Mouse (Mus musculus): ENCODE measurements around the gene Sox14. TPM values are rescaled to one million over a fixed set of nuclear protein-coding genes. Genes with fewer than 3 reads are reported as not detected.

The Sox14 gene
- not detected for total RNA-seq (2022)

DNA sequence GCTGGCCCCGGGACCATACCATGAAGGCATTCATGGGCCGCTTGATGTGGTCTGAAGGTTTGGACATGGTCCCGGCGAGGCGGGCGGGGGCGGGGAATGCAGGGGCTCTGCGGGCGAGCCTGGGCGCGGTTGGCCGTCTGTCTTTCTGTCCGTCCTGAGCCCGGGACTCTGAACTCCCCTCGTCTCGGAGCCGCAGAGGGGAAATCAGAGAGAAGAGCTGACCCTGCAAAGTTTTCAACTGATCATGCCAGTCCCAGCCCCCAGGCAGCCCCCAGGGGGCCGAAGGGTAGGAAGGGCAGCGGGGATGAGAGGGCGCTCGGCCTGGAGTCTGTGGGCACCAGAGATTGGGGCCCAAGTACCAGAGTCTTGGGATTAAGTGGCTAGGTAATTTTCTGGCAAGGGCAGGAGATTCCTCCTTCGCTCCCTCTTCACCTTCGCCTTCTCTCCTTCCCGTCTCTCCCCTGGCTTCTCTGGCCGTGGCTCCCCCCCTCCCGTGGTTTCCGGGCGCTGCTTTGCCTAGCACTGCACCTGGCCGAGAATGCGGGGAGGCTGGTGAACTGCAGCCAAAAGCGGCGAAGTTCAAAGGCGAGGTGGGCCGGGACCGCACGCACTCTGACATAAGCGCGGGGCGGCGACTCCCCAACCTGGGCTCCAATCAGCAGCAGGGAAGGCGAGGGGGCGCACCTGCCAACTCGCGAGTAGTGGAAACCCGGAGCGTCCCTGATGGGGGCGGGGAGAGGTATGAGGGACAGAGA is at the start of gene Sox14:
Sox14 (minus strand) TSS at position 553 of the 755 bp plus-strand sequence.
- no peak for DNase-seq

DNA sequence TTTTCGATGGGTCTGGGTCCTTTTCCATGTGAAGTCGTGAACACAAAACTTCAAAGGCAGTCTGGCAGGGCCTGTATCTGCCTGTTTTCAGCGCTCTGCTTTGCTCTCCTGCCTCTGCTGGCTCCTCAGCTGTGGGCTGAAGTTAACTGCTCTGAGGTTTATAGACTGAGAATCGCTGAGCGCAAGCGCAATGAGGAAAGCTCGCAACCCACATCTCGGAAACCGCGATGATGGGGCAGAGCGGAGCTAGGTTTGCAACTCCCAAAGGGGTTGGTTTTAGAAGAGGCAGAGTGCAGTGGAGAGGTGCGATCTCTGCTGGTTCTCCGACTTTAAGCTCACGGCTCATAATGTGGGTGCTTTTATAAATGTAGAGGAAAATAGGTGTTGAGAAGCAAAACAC is 3.3 kb upstream of the Sox14 start:
- no peak for DNase-seq

DNA sequence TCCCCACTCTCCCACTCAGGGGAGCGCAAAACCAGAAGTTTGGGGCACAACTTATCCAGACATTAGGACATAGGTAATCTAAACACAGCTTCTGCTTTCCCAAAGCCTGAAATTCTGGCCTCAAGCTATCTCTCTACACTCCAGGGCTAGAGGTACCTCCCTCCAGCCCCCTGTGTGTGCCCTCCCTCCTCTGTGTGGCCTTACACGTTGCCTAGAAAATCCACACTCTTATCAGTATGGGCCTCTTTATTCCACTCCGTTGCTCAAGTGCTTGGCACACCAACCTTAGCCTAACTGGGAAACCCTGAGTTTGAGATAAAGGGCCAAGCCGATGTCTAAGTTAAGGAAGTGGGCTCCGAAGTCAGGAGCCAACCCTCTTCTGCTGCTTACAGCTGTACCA is 2.6 kb upstream of the Sox14 start:
- DNase-seq, result no peak

DNA sequence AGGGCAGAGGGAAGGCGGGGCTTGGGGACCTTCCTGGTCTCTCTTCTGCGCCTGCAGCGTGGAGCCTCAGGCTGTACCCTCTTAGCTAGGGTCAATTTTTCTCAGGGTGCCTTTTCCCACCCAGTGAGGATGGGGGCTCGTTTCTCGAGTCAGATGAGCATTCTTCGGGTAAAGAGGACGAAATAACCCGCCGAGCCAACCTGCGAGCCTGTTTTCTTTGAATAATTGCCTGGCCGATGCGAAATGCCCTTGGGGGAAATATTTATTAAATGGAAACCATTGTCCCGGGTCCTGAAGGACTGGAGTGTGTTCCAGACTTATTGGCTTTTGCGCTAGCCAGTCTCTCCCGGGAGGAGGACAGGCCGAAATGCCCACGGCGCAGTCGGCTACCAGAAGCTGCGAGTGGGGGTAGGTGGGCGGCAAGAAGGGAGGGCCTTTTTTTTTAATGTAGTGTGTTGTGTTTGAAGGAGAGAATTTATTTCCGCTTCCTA is 1.1 kb upstream of the Sox14 start:
- DNase-seq, result no peak

DNA sequence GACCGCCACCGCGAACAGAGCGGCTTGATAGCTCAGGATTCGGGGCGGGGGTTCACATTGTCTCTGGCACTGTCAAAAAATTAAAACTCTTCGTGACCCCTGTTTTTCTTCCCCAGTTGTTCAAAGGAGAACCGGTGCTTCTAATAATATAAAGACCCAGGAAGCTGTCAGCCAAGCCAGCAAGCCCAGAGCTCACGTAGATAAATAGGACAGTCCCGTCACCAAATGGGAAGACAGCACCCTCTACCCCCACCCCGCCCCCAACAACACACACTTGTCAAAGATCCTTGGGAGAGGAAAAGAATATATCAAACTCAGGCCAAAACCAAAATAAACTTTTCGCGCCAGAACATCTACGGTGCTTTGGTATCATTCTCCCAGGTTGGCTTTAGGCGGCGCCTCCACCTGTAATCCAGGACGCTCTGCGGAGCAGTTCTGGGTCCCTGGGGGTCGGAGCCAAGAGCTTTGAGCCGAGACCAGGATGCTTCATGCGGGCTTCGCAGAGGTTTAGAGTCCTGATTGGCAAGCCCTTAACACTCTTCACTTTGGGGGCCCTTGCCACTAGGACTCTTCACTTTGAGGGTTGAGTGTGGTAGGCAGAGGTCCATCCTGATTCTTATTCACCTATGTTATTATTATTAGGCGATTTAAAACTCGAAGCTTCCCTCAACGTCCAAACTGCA is 544 bp upstream of the Sox14 start:
- no peak for DNase-seq

DNA sequence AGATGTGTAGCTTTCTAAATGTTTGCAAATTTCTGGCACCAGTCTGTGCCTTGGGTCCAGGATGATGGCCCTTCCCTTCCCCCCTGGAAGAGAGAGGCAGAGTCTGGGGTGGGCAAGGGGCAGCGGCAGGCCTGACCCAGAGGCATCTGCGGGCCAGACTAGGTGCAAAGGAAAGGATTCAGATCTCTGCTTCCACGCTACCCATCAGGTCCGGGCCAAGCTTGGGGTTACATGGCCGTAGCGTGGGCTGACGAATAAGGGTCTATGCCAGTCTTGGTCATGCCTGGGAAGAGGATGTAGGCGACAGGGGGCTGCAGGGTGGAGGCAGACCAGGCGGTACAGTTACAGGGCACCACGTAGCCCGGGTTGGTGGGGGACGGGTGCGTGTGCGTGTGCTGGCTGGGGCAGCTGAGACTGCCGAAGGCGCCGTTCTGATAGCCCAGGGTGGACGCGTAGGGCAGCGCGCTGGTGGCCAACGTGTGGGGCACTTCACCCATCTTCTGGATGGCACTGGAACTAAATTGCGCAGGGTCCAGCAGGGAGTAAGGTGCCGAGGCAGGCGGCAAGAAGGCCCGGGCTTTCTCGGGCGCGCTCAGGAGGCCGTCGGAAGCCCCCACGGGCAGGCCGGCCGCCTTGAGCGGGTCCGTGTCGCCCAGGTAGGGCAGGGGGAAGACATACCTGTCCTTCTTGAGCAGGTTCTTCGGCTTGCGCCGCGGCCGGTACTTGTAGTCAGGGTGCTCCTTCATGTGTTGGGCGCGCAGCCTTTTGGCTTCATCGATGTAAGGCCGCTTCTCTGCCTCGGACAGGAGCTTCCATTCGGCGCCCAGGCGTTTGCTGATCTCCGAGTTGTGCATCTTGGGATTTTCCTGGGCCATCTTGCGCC is 994 bp downstream of the Sox14 start:
- DNase-seq, result no peak

DNA sequence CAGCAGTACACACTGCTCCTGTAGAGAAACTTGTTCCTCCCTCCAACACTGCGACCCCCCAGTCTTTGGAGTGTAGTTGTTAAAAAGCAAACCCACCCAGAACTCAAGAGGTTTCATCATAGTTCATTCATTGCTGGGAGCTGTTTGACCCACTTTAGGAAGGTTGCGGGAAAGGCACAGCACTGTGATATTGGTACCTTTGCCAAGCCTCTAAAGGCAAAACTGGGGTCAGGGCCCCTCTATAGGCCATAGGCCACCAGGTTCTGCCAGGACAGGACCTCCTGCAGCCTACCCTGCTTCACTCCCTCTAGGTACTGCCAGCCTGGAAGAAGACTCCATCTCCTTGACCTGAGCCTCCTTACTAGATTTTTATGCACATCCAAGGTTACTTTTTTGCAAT is 2.2 kb downstream of the Sox14 start:
- no peak for DNase-seq

DNA sequence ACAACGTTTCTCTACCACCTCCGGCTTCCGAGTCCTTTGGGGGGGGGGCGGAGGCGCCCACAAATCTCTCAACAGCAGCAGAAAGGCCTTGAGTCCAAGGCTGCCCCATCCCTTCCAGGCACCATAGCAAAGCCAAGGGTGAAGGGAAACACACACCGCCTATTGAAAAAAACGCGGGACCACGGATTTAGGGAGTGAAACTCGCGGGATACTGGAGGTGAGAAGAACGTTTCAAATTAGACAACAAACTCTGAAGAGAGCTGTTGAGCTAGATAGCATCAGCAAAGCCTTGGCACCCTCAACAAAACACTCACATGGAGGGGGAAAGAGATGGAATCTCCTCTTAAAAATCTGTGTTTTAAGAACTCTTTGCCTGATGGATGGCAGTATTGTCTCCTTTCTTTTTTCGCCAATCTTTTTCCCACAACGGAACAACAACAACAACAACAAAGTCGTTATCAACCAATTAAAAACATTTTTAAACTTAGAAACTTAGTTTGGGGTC is 2.8 kb downstream of the Sox14 start:
- no peak for DNase-seq

DNA sequence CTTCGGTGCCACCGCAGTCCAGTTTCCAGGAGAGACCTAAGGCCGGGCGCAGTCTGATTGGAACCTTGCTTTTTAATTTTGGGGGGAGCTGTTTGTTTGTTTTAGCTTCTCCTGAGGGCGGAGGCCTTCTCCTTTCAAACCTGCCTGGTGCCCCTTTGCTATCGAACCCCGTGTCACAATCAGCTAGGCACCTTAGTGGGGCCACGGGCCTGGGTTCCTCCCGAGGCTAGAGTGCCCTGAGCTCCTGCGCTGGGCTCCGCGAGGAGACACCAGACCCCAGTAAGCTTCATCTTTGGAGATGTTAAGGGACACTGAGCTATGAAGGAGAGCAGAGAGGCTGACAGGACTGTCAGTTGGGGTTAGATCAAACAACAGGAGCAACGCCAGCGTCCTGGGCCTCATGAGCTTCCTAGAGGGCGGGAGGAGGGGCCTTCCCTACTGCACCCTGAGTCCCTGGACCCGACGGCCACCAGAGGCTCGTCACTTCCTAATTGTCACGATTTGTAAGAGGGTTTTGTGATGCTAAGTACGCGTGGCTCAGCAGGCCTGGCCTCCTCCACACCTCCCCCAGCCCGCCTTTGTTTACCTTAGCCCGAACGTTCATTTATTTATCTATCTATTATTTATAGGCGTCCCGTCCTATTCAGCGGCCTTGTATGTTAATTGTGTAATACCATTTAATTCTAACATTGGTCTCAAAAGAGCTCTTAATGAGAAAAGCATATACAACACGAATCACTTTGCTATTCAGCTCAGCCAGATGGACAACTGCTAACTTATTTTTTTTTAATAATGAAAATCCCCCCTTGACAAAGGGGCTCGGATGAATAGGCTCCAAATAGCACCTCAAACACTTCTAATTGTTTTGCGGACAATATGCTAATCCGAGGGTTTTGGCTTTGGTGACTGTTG is 3.5 kb downstream of the Sox14 start:
- no peak for DNase-seq

DNA sequence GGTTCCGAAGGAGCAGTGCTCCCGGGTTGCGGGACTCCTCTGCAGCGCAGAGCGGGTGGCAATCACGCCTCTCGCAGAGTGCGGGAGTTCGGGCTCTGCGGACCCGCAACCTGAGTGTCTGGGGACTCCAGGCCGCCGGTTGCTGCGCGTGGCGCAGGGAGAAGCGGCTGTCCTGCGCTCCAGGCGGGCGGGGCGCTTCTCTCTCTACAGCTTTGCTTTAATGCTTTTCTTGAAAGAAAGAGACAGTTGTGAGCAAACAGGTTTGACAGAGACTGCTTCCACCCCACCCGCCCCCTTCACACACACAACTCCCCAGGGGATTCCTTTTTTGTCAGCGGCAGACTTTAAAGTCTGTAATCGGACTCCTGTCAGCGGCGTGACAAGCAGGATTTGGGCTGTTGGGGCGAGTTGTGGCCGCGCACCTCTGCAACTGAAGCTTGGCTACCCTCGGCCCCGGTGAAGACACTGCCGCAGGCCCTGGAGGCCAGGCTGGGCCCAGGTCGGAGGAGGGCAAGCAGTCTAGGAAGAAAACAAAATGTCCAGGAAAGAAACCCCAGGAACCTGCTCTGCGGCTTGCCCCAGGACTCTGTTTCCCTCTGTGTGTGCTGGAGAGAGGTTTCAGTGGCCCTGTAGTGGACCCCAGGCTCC is 4.3 kb downstream of the Sox14 start:
- no peak for DNase-seq

DNA sequence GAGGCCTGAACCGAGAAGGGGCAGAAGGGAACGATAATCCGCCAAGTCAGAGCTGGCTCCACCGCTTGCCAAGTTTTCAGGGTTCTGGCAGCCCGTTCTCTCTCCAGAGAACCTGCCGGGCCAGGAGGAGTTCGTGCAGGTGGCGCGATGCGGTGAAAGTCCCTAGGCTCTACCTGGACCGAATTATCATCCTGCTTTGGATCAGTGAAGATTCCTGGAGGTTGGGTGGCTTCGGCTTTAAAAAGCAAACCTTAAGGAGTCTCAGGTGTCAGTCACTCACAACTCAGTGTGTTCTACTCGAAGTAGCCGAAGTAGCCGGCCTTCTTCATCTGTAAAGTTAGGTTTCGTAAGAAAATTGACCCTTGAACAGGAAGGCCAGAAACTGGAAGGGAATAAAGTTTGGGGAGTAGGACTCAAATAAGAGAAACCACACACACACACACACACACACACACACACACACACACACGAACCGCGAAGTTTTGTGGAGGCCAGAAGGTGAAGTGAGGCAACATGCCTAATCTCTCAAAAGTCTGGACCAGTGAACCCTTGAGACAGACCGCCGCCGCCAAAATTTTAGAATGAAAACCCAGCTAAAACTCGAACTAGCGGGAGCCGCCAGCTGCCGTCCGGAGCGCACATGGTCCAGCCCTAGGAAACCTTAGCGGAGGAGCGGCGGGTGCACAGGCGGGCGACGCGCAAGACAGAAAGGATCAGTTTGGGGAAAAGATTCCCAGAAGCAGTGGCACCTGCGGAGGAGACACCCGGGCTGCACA is 5.0 kb downstream of the Sox14 start:
- DNase-seq, result no peak

DNA sequence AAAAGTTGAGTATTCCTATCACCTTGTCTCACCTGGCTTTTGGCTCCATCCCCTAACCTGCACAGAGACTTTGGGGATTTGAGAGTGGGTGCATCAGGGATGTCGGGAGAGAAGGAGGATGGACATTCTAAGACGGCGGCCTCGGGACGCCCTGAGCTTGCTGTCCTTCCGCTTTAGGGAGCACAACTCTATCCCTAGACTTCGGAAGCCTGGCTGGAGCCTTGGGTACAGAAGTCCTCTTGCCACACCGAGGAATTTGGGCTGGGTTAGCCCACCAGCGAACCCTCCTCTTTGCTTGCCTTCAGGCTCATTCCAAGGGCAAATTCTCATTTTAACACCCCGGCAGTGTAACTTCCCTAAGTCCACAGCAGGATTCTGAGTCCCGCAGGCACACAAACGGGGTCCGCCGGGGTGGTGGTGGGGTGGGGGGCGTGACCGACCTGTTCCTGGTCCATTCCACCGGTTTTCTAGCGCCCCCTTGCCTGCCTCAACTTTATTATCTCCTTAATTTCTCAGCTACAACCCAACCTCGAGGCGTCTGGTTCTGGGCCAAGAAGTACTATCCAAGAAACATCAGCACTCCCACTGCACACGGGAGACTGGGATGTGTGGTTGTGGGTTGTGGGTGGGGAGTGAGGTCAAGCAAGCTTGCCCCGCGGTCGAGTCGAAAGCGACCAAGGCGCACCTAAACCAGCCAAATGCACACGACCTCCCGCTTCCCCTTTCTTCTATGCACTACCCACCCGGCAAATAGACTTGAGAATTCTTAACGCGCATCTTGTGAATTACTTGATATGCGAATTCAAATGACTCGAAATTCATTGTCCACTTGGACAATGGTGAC is 5.8 kb downstream of the Sox14 start:
- DNase-seq, result no peak

DNA sequence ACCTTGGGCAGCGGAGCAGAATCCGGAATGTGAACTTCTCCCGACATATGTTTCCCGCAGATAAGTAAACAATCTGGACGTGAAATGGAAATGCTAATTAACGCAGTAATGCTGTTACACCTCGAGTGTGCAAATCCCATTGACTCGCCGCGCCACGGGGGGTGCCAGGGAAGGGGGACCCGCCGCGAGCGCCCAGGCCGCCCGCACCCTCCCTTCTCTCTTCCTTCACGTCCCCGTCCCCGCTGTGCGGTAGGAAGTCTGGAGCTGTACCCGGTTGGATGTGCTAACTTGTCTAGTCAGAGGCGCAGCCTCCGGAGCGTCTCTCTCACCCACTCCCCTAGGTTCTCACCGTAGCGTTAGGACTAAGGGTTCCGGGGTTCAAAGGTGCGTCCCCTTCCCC is 6.7 kb downstream of the Sox14 start:
- DNase-seq, result no peak

DNA sequence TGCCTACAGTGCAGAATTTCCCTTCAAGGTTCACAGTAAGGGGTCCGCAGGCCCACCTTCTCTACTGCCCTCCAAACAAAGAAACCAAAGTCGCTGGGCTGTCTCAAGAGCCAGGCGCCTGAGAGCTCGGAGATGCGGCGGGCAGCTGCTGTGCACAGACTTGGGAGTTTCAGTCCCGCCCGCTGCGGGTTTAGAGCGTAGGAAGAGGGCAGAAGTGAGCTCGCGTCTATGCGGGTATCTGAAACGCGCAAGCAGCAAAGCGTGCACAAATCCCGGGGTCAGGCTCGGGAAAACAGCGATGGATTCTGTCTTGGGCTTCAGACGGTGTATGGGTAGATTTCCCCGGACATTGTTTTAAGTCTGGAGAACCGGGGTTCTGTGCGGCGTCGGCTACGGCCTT is 7.4 kb downstream of the Sox14 start:
- no peak for DNase-seq

DNA sequence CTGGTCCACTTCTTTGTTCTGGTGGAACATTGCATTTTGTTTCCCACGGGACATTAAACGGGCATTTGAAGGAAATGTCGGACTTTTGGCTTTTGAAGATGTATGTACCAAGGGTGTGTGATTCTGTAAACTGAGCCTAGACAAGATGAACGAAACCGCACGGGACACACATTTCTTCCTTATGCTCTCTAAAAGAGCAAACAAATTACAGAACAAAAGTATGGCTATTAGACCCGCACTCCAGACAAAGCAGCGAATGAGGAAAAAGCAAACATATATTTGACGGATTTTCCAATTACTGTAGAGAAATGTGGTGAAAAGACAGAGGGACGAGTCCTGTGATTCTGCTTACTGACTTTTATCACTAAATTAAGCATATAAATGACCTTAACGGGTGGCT is 7.9 kb downstream of the Sox14 start:
- no peak for DNase-seq

DNA sequence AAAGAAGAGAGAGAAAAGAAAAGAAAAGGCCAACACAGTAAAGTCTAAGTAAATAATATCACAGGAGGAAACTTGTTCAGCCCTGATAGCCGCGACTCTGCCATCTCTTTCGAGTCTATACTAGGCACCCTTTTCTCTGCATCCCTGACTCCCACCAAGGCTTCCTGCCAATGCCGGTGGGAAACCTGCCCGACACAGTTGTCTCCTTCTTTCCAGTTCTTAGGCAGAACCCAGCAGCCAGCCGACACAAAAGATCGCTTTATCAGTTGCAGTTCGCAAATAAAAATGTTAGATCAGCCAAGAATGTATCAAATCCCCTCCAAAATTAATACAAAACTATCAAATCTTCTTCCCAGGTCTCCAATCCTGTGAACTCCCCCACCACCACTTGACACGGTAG is 13.0 kb downstream of the Sox14 start:
- DNase-seq, result no peak

DNA sequence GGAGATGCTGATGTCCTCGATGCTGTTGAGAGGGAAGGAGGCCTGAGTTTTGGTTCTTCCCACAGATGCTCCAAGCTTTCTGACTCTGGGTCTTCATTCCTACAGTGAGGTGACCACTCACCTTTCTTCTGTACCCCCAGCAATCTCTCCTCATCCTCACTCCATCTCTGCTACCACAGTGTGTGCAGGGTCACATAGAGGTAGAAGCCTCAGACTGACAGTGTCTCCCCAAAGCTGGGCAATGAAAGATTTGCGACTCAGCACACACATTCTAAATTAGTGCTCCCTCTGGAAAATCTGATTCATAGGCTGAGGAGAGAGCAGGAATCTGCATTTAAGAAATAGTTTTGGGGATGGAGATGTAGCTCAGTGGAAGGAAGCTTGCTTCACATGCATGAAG is 21.5 kb downstream of the Sox14 start:
- no peak for DNase-seq

DNA sequence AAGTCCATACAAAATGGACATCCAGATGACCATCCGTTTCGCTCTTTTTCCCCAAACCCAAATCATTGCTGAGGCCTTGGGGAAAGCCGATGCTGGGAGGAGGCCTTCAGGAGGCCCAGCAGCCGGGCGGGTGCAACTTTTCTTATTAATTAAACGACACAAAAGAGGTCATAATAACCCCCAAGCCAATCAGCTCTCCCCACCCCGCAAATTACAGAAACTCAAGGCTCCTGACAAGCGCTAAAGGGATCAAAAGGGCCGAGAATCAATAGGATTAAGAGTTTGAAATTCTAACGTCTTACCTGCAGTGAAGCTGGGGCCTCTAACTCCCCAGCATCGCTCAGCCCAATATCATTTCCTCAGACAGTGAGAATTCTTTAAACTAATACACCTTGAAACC is 22.6 kb downstream of the Sox14 start:
- DNase-seq, result no peak

DNA sequence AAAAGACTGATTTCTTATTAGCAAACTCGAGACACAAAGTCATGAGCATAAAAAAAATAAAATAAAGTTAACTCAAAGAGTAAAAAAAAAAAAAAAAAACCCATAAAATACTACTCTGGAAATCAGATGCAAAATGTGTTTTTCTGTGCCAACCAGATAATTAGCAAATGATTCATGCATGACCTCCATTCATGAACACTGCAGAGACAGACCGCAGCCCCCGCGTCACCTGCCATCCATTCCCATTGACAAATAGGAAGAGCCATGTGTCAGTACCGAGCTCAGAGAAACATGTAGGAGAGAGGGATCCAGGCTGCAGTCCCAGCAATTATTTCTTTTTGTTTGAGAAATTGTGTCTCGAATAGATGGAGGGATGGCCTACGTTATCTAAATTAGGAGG is 25.6 kb downstream of the Sox14 start:
- DNase-seq, result no peak

DNA sequence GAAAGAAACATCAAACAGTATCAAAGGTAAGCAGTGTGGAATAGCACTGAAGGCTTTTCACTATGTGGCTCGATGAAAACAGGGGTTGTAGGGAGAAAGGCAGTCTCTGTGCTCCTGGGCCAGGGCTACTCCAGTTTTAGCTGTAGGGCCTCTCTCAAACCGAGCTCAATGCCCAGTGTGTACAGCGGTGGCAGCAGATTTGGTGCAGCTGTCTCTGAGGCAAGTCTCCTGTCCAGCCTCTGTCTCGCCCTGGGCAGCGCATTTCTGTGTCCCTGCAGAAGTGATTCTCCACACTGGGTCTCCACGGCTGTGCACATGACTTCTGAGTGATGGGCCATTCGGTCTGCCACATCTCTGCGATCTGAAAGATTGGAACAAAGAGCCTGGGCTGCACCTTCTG is 27.6 kb downstream of the Sox14 start:
- no peak for DNase-seq
